Mouse (Mus musculus): Measurements from ENCODE around the gene Kif13a.

DNA sequence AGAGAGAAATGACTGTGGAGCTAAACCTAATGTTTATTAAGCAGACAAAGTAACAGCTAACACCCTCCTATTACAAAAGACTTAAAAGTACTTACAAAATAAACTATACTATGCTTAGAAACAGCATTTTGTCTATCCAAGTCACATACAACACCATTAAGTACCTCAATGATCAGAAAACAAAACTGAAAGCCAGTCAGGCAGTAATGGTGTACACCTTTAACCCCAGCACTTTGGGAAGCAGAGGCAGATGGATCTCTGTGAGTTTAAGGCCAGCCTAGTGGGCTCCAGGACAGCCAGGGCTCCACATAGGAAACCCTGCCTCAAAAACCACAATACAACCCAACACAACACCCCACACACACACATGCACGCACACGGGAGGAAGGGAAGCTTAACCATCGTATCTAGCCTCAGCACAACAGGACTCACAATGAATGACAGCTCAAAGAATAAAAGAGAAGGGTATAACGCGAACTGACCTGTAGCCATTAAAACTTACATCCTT, 210.7 kb downstream of the Kif13a start:
- no peak for TF ChIP-seq POLR2A (IDR thresholded peaks at IDR 0.05; ENCODE audit: control insufficient read depth, low read depth, low read length)
- TF ChIP-seq CTCF (IDR thresholded peaks at IDR 0.05; ENCODE audit: control insufficient read depth, insufficient read depth, insufficient replicate concordance, low read depth, low read length): no peak

Measured in testis, adult 2 months (tissue).